Mouse (Mus musculus) CD4-positive, CD25-positive, alpha-beta regulatory T cell, adult 2 months (primary cell): ENCODE measurements around the gene Gnai2.

Experiments used
- DNase-seq: peaks from one replicate; pipeline ENCODE4 v3.0.0-alpha.2; 2012; ENCODE audit warnings: low read depth, low spot score

The Gnai2 gene

GRCm38 (mm10) chr9:107611456-107612190 is 23.5 kb downstream of the Gnai2 start:
- DNase-seq = no peak

GRCm38 (mm10) chr9:107609433-107609830 is 25.7 kb downstream of the Gnai2 start:
- DNase-seq = no peak

- no peak for DNase-seq
Measured at GRCm38 (mm10) chr9:107608741-107609432, 26.3 kb downstream of the Gnai2 start, which contains the start of gene Sema3b. Sema3b (minus strand) TSS chr9:107609229.

GRCm38 (mm10) chr9:107607653-107608245 is 27.4 kb downstream of the Gnai2 start:
- no peak for DNase-seq

- DNase-seq = no peak
Measured at GRCm38 (mm10) chr9:107607036-107607435, 28.1 kb downstream of the Gnai2 start.

- DNase-seq = no peak
Measured at GRCm38 (mm10) chr9:107606591-107606990, 28.6 kb downstream of the Gnai2 start.

- no peak for DNase-seq
Measured at GRCm38 (mm10) chr9:107605041-107605661, 30.0 kb downstream of the Gnai2 start.

DNA sequence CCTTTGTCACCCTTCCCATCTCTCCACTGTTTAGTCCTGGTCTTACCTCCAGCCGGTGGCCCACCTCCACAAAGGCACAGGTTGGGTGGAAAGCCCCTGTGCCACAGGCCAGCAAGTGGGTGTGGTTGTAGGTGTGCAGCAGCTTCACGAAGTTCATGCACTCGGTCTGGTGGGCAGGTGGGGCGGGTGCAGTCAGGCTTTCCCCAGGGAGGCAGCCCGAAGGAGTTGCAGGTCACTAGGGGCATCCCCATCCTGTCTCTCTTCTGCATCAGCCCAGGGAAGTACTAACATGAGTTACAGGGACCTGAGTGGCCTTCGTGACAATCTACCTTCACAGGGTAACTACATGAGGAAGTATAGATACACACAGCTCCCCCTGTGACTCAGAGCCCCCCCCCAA is 31.9 kb downstream of the Gnai2 start:
- DNase-seq = no peak

- peak; percentile 92 for DNase-seq
Measured at GRCm38 (mm10) chr9:107602068-107602648, 33.0 kb downstream of the Gnai2 start.

DNA sequence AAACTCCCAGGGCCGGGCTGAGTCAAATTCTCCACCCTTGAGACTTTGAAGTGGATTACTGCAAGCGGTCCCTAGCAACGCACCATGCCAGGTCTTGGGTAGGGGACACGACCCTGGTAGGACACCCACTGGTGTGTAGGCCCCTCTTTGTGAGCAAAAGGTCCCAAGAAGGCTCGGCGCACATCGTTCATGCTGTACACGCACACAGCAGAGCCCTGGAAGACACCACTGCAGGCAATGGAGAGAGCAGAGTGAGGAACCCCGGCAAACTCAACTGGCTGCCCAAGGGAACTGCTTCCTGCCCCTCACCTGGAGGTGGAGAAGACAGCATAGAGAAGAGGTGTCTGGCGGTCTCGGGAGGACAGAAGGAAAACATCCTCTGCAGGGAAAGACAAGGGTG is 33.9 kb downstream of the Gnai2 start:
- DNase-seq = no peak

- peak; percentile 50 for DNase-seq
Measured at GRCm38 (mm10) chr9:107600745-107601144, 34.4 kb downstream of the Gnai2 start.

DNA sequence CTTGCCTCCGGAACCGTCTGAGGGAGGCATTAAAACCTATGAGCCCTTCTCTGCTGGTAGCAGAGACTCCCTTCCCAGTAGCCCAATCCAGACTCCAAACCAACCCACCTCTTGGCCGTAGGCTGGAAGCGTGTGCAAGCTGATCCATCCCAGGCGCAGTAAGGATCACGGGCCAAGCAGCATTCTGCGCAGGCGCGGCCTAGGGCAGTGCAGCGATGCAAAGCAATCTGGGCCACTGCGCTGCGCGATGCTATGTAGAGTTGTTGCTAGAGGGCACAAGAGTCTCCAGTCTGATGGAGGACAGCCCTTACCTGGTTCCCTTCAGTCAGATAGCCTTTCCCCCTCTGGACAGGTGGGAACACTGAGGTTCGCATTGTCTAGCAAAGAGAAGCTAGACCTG is 35.3 kb downstream of the Gnai2 start:
- no peak for DNase-seq

DNA sequence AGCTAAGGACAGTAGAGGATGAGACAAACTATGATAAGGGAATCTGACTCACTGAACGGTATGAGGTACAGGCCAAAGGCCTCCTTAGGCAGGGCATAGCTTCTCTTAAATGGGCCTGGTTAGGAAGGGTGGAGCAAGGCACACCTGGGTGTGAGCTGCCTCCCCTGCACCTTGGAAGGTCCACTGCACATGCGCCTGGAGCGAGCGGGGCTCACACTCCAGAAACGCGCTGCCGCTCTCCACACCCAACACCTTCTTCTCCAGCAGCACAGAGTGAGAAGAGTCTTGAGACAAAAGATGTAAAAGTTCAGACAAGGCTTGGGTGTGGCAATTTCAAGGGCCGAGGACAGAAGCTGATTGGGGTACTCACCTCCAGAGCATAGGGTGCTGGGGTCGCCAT is 35.7 kb downstream of the Gnai2 start:
- no peak for DNase-seq

DNA sequence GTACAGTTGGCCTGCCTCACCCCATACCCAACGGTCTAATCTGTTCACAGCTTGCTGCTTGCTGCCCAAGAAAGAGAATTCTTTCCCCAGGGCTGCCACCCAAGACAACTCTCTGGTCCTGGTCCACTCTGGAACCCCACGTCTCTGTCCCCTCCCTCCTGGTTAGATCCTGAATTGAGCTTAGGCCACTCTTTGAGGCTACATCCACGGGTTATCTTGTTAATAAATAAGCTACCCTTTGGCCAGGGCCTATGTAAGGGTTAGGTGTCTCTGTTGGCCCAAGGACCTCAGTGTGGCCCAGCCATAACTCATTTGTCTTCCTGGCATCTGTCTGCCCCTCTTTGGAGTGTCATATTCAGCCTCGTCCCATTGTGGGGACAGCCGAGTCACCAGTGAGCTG is 36.8 kb downstream of the Gnai2 start:
- DNase-seq = no peak

- DNase-seq = no peak
Measured at GRCm38 (mm10) chr9:107596619-107597569, 38.3 kb downstream of the Gnai2 start.

DNA sequence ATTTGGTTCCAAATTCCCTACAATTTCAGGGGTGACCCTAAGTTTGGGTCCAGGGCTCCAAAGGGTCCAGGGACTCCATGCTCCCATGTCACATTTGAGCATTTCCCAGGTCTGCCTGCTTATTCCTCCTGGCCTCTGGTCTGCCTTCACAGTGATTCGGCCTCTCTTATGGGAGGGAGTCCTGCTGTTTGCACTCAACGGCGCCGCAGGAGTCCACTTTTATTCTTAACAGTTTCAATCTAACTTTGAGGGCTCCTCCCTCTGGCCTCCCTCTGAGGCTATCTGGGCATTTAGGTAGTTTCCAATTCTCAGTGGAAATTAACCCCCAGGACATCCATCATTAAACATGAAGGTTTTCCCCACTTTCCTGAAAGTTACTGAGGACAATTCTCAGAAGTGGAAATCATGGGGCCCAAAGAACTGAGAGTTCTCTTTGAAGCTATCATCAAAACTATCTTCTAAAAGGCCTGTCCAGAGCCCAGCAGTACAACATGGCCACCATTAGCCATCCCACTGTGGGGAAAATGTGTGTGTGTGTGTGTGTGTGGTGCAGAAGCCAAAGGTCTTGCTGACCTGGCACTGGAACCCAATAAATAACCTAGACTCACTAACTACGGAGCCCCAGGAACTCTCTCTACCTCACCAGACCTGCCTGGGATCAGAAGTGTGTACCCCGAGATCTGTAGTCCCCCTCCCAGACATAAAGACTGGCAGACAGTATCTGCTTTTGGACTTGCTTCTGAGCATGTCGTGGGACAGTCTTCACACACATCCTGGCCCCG is 40.7 kb downstream of the Gnai2 start:
- DNase-seq = no peak

- DNase-seq = no peak
Measured at GRCm38 (mm10) chr9:107593101-107593976, 41.8 kb downstream of the Gnai2 start.

DNA sequence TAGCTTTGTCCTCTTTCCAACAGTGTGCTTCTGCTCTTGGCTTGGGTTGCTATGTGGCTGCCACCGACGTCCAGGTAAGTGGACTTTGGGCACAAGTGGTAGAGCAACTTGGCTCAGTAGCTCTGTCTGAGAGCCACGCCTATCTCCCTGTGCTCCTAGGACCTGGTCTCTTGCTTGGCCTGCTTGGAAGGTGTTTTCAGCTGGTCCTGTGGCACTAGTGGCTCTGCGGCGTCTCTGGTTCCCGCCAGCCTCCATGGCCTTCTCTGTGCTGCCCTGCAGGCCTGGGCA is 44.5 kb downstream of the Gnai2 start:
- no peak for DNase-seq

DNA sequence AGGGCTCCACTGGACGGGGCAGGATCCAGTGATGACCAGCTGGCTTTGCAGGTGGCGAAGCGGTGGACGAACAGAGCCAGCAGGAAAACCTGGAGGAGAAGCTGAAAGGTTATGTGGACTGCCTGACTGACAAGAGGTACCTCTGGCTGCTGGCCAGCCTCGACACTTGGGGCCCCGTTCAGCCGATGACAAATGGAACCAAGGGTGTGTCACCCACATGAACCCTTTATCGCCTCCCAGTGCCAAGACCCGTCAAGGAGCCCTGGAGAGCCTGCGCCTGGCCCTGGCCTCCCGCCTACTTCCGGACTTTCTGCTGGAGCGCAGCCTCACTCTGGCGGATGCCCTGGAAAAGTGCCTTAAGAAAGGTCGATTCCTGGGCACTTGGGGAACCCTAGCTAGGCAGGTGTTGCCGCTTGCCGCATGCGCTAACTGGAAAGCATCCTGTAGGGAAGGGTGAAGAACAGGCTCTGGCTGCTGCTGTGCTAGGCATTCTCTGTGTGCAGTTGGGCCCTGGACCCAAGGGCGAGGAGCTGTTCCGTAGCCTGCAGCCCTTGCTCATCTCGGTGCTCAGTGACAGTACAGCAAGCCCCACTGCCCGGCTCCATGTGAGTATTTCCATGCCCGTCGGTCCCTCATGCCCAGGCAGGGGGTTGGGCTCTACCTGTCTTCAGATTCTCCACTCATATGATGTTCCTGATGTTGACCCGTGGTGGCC is 45.0 kb downstream of the Gnai2 start:
- no peak for DNase-seq
